Mouse (Mus musculus) neural tube, embryonic 11.5 days (tissue): ENCODE results near the gene Antxrl. TPM values are rescaled to one million over a fixed set of nuclear protein-coding genes. Genes with fewer than 3 reads are reported as not detected.

Experiments used
- ATAC-seq: fragments of 200-750 bp; cut with Nextera tagmentation; 2 replicates; pipeline ENCODE4 v1.8.0; 2017; ENCODE audit warnings: moderate number of reproducible peaks, mild to moderate bottlenecking, moderate TSS enrichment, moderate library complexity; ENCODE audit not compliant: insufficient read depth, low FRiP score, low TSS enrichment
- DNase-seq: peaks from one replicate; pipeline ENCODE4 v3.0.0-alpha.2; 2015; ENCODE audit warnings: low spot score
- H3K27ac ChIP-seq: fragments of 300-500 bp; sonication (generic); 2 replicates; pipeline ENCODE4 v1.5.1; 2014; ENCODE audit warnings: low read depth, mild to moderate bottlenecking, low read length
- H3K27me3 ChIP-seq: fragments of 300-500 bp; sonication (generic); 2 replicates; pipeline ENCODE4 v1.6.1; 2014; ENCODE audit warnings: mild to moderate bottlenecking, low read length, mixed read lengths; ENCODE audit not compliant: control insufficient read depth, insufficient read depth
- H3K36me3 ChIP-seq: fragments of 300-500 bp; sonication (generic); 2 replicates; pipeline ENCODE4 v1.6.1; 2014; ENCODE audit warnings: mild to moderate bottlenecking, low read length, moderate library complexity, mixed read lengths; ENCODE audit not compliant: control insufficient read depth, insufficient read depth
- H3K4me1 ChIP-seq: fragments of 300-500 bp; sonication (generic); 2 replicates; pipeline ENCODE4 v1.6.1; 2014; ENCODE audit warnings: low read length, mixed read lengths; ENCODE audit not compliant: control insufficient read depth, insufficient read depth
- H3K4me2 ChIP-seq: fragments of 300-500 bp; sonication (generic); 2 replicates; pipeline ENCODE4 v1.6.1; 2014; ENCODE audit warnings: low read depth, mild to moderate bottlenecking, moderate library complexity
- H3K4me3 ChIP-seq: fragments of 300-500 bp; sonication (generic); 2 replicates; pipeline ENCODE4 v1.5.1; 2014; ENCODE audit warnings: low read depth, low read length
- H3K9ac ChIP-seq: fragments of 300-500 bp; sonication (generic); 2 replicates; pipeline ENCODE4 v1.6.1; 2014; ENCODE audit warnings: mild to moderate bottlenecking, low read length
- H3K9me3 ChIP-seq: fragments of 300-500 bp; sonication (generic); 2 replicates; pipeline ENCODE4 v1.6.1; 2016; ENCODE audit warnings: low read length; ENCODE audit not compliant: control insufficient read depth
- WGBS: fragments of 180-500 bp; shearing (Covaris S2); extraction: QIAGEN DNeasy Blood & Tissue Kit; methylation state at CpG from one replicate; pipeline ENCODE4 v1.1.7; 2014; 5-methylcytosine and 5-hydroxymethylcytosine counted together
- polyA plus RNA-seq: library from polyadenylated mRNA; unstranded; fragments of >200 nt; fragmentation: Nextera tagmentation; extraction: Ambion mirVana; gene quantifications from 2 replicates; pipeline ENCODE4 v1.2.1, GENCODE M21; 2014

Gene Antxrl
- polyA plus RNA-seq = not detected in 2 replicates

DNA sequence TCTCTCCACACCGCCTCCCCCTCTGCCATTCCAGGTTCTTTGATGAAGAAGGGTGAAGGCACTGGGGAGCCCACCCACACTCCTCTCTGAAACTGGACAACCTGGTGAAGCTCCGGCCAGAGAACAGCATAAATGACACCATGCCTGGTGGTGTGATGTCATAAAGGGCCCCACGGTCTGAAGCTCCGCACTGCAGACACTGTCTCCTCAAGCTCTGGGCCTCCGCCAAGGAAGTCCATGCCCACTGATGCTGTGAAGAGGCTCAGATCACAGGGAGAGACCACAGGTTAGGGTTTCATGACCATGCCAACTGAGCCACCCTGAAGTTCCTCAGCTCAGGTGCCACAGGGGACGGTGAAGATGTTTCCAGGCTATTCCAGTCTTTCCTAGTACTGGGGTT lies at the start of gene Antxrl:
TSS of gene Antxrl (plus strand) at position 192 of the 400 bp plus-strand sequence.
- no peak within 1 kb of the TSS for H3K9ac ChIP-seq
- no peak within 1 kb of the TSS for H3K27ac ChIP-seq
- ATAC-seq (no peak), DNase-seq (no peak)
- no peak within 1 kb of the TSS for H3K4me2 ChIP-seq
- no peaks in the 10 kb centered on the region for H3K36me3 ChIP-seq
- H3K9me3 ChIP-seq = no peaks in the 10 kb centered on the region
- H3K27me3 ChIP-seq = no peaks in the 10 kb centered on the region
- H3K4me3 ChIP-seq = no peak within 1 kb of the TSS
- no peaks in the 10 kb centered on the region for H3K4me1 ChIP-seq
- WGBS = 83% methylated on average over 6 of the region's 6 CpGs

DNA sequence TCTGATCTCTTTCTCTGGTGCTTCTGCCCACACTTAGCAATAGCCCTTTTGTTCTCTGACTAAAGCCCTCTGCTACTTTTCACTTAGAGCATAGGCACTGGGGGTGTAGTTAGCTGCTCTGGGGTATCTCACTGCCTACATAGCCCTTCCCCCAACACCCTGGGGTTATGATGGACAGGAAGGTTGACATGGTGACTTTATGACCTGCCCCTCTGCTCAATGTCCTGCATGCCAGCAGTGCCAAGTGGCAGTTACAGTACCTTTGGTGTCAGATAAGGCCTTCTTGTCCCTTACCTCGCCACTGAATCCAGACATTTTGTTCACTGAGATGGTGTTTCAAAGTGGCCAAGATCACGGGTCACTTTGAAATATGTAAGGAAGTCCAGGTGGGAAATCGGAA lies 37.4 kb upstream of the Antxrl start, which contains the start of gene Gm30083:
TSS of gene Gm30083 (minus strand) at position 120 of the 400 bp plus-strand sequence.
- Histone ChIP-seq H3K4me3 (no peak within 1 kb of the TSS), H3K9me3 (no peaks in the 10 kb centered on the region), H3K27ac (no peak within 1 kb of the TSS), H3K36me3 (no peaks in the 10 kb centered on the region), H3K4me2 (no peak within 1 kb of the TSS), H3K27me3 (no peaks in the 10 kb centered on the region), H3K4me1 (no peaks in the 10 kb centered on the region), H3K9ac (no peak within 1 kb of the TSS)
- 87% methylated on average over 3 of the region's 3 CpGs for WGBS
- ATAC-seq (no peak), DNase-seq (no peak)

DNA sequence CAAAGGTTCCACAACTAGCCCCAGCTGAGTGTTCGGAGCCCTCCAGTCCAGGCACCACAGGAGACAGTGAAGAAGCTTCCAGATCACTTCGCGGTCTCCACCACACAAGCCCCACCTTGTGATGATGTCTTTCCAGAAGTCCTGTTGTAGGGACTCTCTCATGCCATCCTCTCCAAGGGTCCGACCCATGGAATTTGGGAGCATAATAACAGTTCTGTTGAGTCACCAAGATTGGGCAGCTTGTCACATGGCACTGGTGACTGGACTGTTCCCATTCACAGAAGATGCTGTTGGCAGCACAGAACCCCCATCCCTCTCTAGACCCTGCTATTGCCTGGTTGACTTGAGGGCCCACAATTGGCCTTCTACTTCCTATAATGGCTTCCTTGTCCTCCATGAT lies 36.1 kb upstream of the Antxrl start, which contains the start of gene Gm5460:
TSS of gene Gm5460 (plus strand) at position 378 of the 400 bp plus-strand sequence.
- ATAC-seq (no peak), DNase-seq (no peak)
- H3K27me3 ChIP-seq = no peaks in the 10 kb centered on the region
- H3K9me3 ChIP-seq = no peaks in the 10 kb centered on the region
- no peak within 1 kb of the TSS for H3K4me3 ChIP-seq
- no peak within 1 kb of the TSS for H3K4me2 ChIP-seq
- WGBS = 94% methylated on average over 4 of the region's 4 CpGs
- no peaks in the 10 kb centered on the region for H3K4me1 ChIP-seq
- H3K27ac ChIP-seq = no peak within 1 kb of the TSS
- H3K36me3 ChIP-seq = no peaks in the 10 kb centered on the region
- H3K9ac ChIP-seq = no peak within 1 kb of the TSS

DNA sequence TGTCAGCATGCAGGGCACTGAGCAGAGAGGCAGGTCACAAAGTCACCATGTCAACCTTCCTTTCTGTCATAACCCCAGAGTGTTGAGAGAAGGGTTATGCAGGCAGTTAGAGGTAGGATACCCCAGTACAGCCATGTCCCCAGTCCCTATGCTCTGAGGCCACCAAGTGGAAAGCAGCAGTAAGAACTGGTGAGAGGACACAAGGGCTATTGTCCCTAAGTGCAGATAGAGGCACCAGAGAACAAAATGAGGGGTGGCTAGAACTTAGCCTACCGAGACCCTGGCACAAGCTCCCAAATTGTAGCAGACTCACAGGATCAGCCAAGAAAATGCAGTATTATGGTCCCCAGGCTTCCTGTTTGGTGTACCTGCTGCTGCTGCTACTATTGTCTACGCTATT lies 35.6 kb upstream of the Antxrl start:
- WGBS = 91% methylated on average over 2 of the region's 2 CpGs
- no peak for ATAC-seq
- no peak overlapping the region for H3K4me2 ChIP-seq

DNA sequence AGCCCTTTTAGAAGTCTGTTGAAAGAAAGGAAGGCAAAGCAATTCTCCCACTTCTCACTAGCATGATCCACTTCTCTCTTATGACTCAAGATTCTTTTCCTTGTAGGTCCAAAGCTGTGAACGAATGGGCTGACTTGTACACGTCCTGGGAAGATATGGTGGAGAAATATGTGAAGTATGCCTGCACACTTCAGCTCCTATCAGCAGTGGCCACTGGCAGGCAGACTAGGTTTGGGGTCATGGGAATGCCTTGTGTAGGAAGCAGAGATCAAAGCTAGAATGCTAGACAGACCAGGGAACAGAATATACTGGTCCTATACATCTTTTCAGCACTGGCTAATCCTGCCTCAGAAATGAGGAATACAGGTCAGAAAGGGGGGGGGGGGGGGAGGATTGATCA lies 25.8 kb upstream of the Antxrl start:
- no peaks in the 10 kb centered on the region for H3K4me1 ChIP-seq
- H3K27me3 ChIP-seq = no peaks in the 10 kb centered on the region
- DNase-seq = no peak
- no peaks in the 10 kb centered on the region for H3K9me3 ChIP-seq
- H3K27ac ChIP-seq = no peak overlapping the region
- no peak overlapping the region for H3K9ac ChIP-seq
- H3K4me2 ChIP-seq = no peak overlapping the region
- WGBS = 66% methylated on average over 2 of the region's 2 CpGs
- no peak overlapping the region for H3K4me3 ChIP-seq
- no peaks in the 10 kb centered on the region for H3K36me3 ChIP-seq
- no peak for ATAC-seq

More for the DNA sequence above, 35.6 kb upstream of the Antxrl start:
- Histone ChIP-seq H3K27me3 (no peaks in the 10 kb centered on the region), H3K27ac (no peak overlapping the region), H3K4me3 (no peak overlapping the region), H3K36me3 (no peaks in the 10 kb centered on the region), H3K9me3 (no peaks in the 10 kb centered on the region), H3K9ac (no peak overlapping the region), H3K4me1 (no peaks in the 10 kb centered on the region)
- no peak for DNase-seq

DNA sequence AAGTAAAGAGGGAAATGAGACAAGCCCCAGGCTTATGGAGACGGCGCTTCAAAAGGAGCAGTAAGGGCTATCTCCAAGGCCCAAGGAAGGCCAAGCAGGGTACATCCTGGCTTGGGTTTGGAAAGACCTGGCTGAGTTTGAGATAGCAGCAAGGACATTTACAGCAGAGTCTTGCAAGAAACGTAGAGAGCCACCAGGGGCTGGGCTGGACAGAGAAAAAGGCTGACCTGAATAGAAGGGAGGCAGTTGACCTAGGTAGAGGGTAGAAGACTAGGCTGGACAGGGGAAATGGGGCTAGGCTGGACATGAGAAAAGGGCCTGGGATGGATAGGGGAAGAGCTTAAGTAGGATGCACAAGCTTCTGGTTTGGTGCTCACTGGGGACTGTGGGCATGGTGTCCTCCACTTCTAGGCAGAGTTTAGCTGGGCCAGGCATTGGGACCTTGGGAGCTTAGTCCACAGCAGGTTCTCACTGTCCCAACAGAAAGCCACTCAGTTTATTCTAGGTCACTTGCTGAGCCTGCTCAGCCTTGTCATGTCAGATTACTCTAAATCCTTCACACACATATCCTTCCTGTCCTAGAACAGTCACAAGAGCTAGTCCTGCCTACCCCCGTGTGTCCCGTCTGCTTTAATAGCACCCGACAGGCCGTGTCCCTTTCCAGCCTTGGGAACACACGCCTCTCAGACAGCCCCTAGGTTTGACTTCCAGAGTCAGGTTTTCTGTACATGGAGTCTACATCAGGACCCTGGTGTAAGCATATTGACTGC lies 18.5 kb upstream of the Antxrl start:
- 90% methylated on average over 8 of the region's 8 CpGs for WGBS
- no peak for DNase-seq
- Histone ChIP-seq H3K27me3 (no peaks in the 10 kb centered on the region), H3K4me3 (no peak overlapping the region), H3K36me3 (no peaks in the 10 kb centered on the region), H3K4me2 (no peak overlapping the region), H3K4me1 (no peaks in the 10 kb centered on the region), H3K9ac (no peak overlapping the region), H3K9me3 (no peaks in the 10 kb centered on the region), H3K27ac (no peak overlapping the region)
- ATAC-seq = no peak

DNA sequence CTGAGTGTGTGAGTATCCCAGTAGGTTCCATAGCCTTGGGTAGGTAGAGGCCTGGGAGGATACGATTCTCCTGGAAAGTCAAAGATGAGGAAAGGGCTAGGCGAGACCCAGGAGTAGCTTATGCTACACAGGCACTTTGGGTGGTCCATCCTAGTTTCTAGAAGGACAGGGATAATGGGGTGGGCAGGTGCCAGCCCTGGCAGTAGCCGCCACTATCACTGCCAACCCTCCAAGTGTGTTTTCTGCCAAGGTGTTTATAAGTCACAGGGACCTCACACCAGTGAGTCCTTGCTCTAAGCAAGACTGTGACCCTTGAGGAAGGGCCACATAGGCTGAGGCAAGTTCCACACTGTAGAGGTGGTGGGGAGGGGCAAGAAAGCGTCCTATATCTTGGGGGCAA lies 11.3 kb upstream of the Antxrl start:
- H3K4me2 ChIP-seq = no peak overlapping the region
- DNase-seq (no peak), ATAC-seq (no peak)
- no peaks in the 10 kb centered on the region for H3K36me3 ChIP-seq
- H3K9me3 ChIP-seq = no peaks in the 10 kb centered on the region
- no peaks in the 10 kb centered on the region for H3K27me3 ChIP-seq
- no peak overlapping the region for H3K27ac ChIP-seq
- H3K4me1 ChIP-seq = no peaks in the 10 kb centered on the region
- 80% methylated on average over 4 of the region's 4 CpGs for WGBS
- H3K9ac ChIP-seq = no peak overlapping the region
- no peak overlapping the region for H3K4me3 ChIP-seq

DNA sequence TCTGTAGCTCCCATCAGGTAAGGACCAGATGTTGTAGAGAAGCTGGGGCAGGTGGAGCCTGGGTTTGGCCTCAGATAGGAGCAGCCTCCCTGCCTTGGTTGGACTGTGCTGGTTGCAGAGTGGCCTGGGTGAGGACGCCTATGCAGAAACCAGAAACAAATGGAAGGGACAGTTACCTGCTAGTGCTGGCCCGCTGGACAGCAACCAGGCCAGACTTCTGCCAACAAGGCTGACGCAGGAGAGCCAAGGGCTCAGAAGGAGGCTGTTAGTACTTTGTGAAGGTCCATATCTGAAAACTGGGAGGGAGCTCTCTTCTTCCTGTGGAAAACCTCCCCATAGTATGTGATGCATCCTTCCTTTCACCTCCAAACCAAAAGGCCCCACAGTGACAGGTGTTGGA lies 9.2 kb upstream of the Antxrl start:
- WGBS = 75% methylated on average over 3 of the region's 3 CpGs
- Histone ChIP-seq H3K36me3 (no peaks in the 10 kb centered on the region), H3K4me2 (no peak overlapping the region), H3K9me3 (no peaks in the 10 kb centered on the region), H3K9ac (no peak overlapping the region), H3K27ac (no peak overlapping the region), H3K27me3 (no peaks in the 10 kb centered on the region), H3K4me3 (no peak overlapping the region), H3K4me1 (no peaks in the 10 kb centered on the region)
- ATAC-seq (no peak), DNase-seq (no peak)

DNA sequence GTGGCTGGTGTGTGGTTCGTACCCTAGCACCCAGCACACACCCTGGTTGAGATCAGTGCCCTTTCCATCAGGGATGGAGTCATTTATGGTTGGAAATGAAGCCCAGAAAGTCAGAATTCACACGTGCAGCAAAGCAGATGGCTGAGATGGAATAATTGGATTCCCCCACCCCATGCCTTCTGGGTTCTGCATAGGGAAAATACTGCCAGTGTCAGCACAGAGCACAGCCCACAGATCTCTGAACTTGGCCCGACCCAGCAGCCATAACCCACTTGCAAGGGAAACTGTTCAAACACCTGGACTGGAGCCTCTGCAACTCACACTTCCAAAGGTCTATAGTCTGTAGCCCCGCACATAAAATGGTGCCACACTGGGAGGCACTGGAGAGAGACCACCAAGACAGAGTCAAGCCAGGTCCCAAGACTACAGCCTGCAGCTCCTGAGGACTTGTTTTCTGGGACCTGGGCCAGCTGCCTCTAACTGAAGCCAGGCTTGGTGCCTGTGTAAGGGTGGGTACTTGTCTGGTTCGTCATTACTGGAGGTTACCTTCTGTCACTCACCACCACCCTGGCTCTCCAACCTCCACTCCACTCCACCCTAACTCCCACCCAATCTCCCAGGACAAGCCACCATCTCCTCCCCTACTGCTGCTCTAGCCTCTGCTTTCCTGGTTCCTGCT lies 2.3 kb upstream of the Antxrl start:
- H3K27ac ChIP-seq = no peak overlapping the region
- no peak overlapping the region for H3K4me2 ChIP-seq
- WGBS = 81% methylated on average over 5 of the region's 5 CpGs
- H3K4me1 ChIP-seq = no peaks in the 10 kb centered on the region
- no peak for DNase-seq
- no peak overlapping the region for H3K4me3 ChIP-seq
- H3K9me3 ChIP-seq = no peaks in the 10 kb centered on the region
- no peak for ATAC-seq
- H3K9ac ChIP-seq = no peak overlapping the region
- no peaks in the 10 kb centered on the region for H3K36me3 ChIP-seq
- no peaks in the 10 kb centered on the region for H3K27me3 ChIP-seq
